Mouse (Mus musculus): ENCODE measurements around the gene Lmx1b. TPM values are rescaled to one million over a fixed set of nuclear protein-coding genes. Genes with fewer than 3 reads are reported as not detected.
A peak's percentile ranks its signal among the peaks of the same experiment; 100 is the strongest.

Gene Lmx1b
- polyA plus RNA-seq, 1 experiment from 2014 or later = 8.6 TPM

- Histone ChIP-seq H3K4me1 (replicated peaks) (peaks cover 14% of the 10 kb centered on the region), H3K36me3 (no peaks in the 10 kb centered on the region), H3K27me3 (peaks cover 15% of the 10 kb centered on the region; the same call in 1 of the 2 replicates), H3K4me3 (replicated peaks) (peak overlapping the region; percentile 9; the same call in 1 of the 2 replicates), H3K4me2 (peak overlapping the region; percentile 43), H3K9me3 (0 out of 2 replicates have a peak, but pooled peaks cover 8% of the 10 kb centered on the region), H3K9ac (replicated peaks) (no peak overlapping the region), H3K27ac (no peak overlapping the region)
- 32% methylated on average over 19 of the region's 19 CpGs for WGBS
- ATAC-seq (ENCODE audit: insufficient number of reproducible peaks, insufficient read depth, low FRiP score, low TSS enrichment, low read depth) = no peak
Measured at GRCm38 (mm10) chr2:33515856-33516255, 124.5 kb downstream of the Lmx1b start.

- Histone ChIP-seq H3K9ac (replicated peaks) (no peak overlapping the region), H3K27me3 (peaks cover 15% of the 10 kb centered on the region; the same call in 1 of the 2 replicates), H3K27ac (no peak overlapping the region), H3K4me3 (replicated peaks) (peak overlapping the region; percentile 9; the same call in 1 of the 2 replicates), H3K4me2 (peak overlapping the region; percentile 43), H3K4me1 (replicated peaks) (peaks cover 14% of the 10 kb centered on the region), H3K9me3 (0 out of 2 replicates have a peak, but pooled peaks cover 8% of the 10 kb centered on the region), H3K36me3 (no peaks in the 10 kb centered on the region)
- ATAC-seq (ENCODE audit: insufficient number of reproducible peaks, insufficient read depth, low FRiP score, low TSS enrichment, low read depth) = no peak
- 63% methylated on average over 8 of the region's 8 CpGs for WGBS
Measured at GRCm38 (mm10) chr2:33515431-33515830, 124.9 kb downstream of the Lmx1b start.

Other genes with a start within 250 kb of the Lmx1b start
- 8.7 and 8.9 TPM in 2 replicates for gene Zbtb34, start 209.2 kb downstream of the Lmx1b start, polyA plus RNA-seq (2016; fragmentation: Nextera tagmentation; extraction: Ambion mirVana)
- gene Zbtb43, start 172.0 kb downstream of the Lmx1b start, polyA plus RNA-seq (2016; fragmentation: Nextera tagmentation; extraction: Ambion mirVana) = 18.4 and 18.7 TPM in 2 replicates
- 25.5 and 27.3 TPM in 2 replicates for gene Mvb12b, start 247.4 kb upstream of the Lmx1b start, polyA plus RNA-seq (2016; fragmentation: Nextera tagmentation; extraction: Ambion mirVana)